Mouse (Mus musculus) stomach, embryonic 15.5 days (tissue): ENCODE data around the gene Aplp1. TPM values are rescaled to one million over a fixed set of nuclear protein-coding genes. Genes with fewer than 3 reads are reported as not detected.
A peak's percentile ranks its signal among the peaks of the same experiment; 100 is the strongest.

Source experiments
- ATAC-seq: fragments of 200-750 bp; cut with Nextera tagmentation; 2 replicates; pipeline ENCODE4 v1.8.0; 2017; ENCODE audit warnings: low read depth, moderate number of reproducible peaks, moderate TSS enrichment; ENCODE audit not compliant: insufficient read depth, low FRiP score
- H3K27ac ChIP-seq: fragments of 300-500 bp; sonication (generic); 2 replicates; pipeline ENCODE4 v1.5.1; 2015; ENCODE audit warnings: mild to moderate bottlenecking, inconsistent platforms
- H3K27me3 ChIP-seq: fragments of 300-500 bp; sonication (generic); replicated peaks from 2 replicates; pipeline ENCODE4 v1.6.1; 2015; ENCODE audit warnings: inconsistent platforms
- H3K36me3 ChIP-seq: fragments of 300-500 bp; sonication (generic); 2 replicates; pipeline ENCODE4 v1.6.1; 2015; ENCODE audit warnings: inconsistent platforms
- H3K4me1 ChIP-seq: fragments of 300-500 bp; sonication (generic); 2 replicates; pipeline ENCODE4 v1.6.1; 2015; ENCODE audit warnings: inconsistent platforms
- H3K4me2 ChIP-seq: fragments of 300-500 bp; sonication (generic); 2 replicates; pipeline ENCODE4 v1.6.1; 2015; ENCODE audit warnings: mild to moderate bottlenecking, inconsistent platforms
- H3K4me3 ChIP-seq: fragments of 300-500 bp; sonication (generic); replicated peaks from 2 replicates; pipeline ENCODE4 v1.5.1; 2015; ENCODE audit warnings: inconsistent platforms
- H3K9ac ChIP-seq: fragments of 300-500 bp; sonication (generic); 2 replicates; pipeline ENCODE4 v1.6.1; 2015; ENCODE audit warnings: inconsistent platforms
- H3K9me3 ChIP-seq: fragments of 300-500 bp; sonication (generic); 2 replicates; pipeline ENCODE4 v1.6.1; 2016; ENCODE audit warnings: inconsistent platforms
- WGBS: fragments of 180-500 bp; shearing (Covaris S2); methylation state at CpG from one replicate; pipeline ENCODE4 v1.1.7; 2015; 5-methylcytosine and 5-hydroxymethylcytosine counted together
- polyA plus RNA-seq: library from polyadenylated mRNA; unstranded; fragments of >200 nt; fragmentation: Nextera tagmentation; extraction: Ambion mirVana; gene quantifications from 2 replicates; pipeline ENCODE4 v1.2.1, GENCODE M21; 2015

Gene Aplp1
- polyA plus RNA-seq, 1 experiment from 2014 or later = 38.6 TPM

GRCm38 (mm10) chr7:30463996-30464395, 18.7 kb upstream of the Aplp1 start:
- Histone ChIP-seq H3K27me3 (peaks cover 82% of the 10 kb centered on the region), H3K4me2 (no peak overlapping the region), H3K4me1 (no peaks in the 10 kb centered on the region), H3K36me3 (no peaks in the 10 kb centered on the region), H3K4me3 (no peak overlapping the region), H3K27ac (no peak overlapping the region), H3K9ac (no peak overlapping the region), H3K9me3 (no peaks in the 10 kb centered on the region)
- no peak for ATAC-seq
- 22% methylated on average over 4 of the region's 4 CpGs for WGBS

- Histone ChIP-seq H3K4me1 (no peaks in the 10 kb centered on the region), H3K9me3 (no peaks in the 10 kb centered on the region), H3K36me3 (no peaks in the 10 kb centered on the region), H3K9ac (no peak overlapping the region), H3K4me2 (no peak overlapping the region), H3K4me3 (no peak overlapping the region), H3K27ac (no peak overlapping the region), H3K27me3 (peaks cover 87% of the 10 kb centered on the region)
- WGBS = 41% methylated on average over 7 of the region's 7 CpGs
- no peak for ATAC-seq
Measured at GRCm38 (mm10) chr7:30463568-30463967, 18.2 kb upstream of the Aplp1 start.

- Histone ChIP-seq H3K9ac (no peak overlapping the region), H3K4me1 (peaks cover 17% of the 10 kb centered on the region), H3K4me3 (no peak overlapping the region), H3K9me3 (no peaks in the 10 kb centered on the region), H3K27ac (no peak overlapping the region), H3K27me3 (peaks cover 95% of the 10 kb centered on the region), H3K4me2 (no peak overlapping the region), H3K36me3 (no peaks in the 10 kb centered on the region)
- no peak for ATAC-seq
- WGBS = 33% methylated on average over 6 of the region's 6 CpGs
Measured at GRCm38 (mm10) chr7:30459484-30459883, 14.1 kb upstream of the Aplp1 start.

- Histone ChIP-seq H3K36me3 (no peaks in the 10 kb centered on the region), H3K27me3 (peaks cover 97% of the 10 kb centered on the region), H3K4me3 (peak within 1 kb of the TSS; percentile 24), H3K27ac (peak within 1 kb of the TSS; percentile 48), H3K4me2 (peak within 1 kb of the TSS; percentile 46), H3K9ac (no peak within 1 kb of the TSS), H3K9me3 (no peaks in the 10 kb centered on the region), H3K4me1 (peaks cover 25% of the 10 kb centered on the region)
- WGBS = 2% methylated on average over 16 of the region's 16 CpGs
- ATAC-seq = peak; percentile 76; the same call in 1 of the 2 replicates
Measured at GRCm38 (mm10) chr7:30457629-30458330, 12.4 kb upstream of the Aplp1 start, which contains the start of the genes Kirrel2 and Nphs1. Gene Kirrel2 (minus strand): TSS chr7:30457690. Gene Nphs1 (plus strand): TSS chr7:30458315.

GRCm38 (mm10) chr7:30456911-30457628, 11.7 kb upstream of the Aplp1 start:
- ATAC-seq = peak; percentile 52; the same call in 1 of the 2 replicates
- peak overlapping the region; percentile 24 for H3K4me3 ChIP-seq

GRCm38 (mm10) chr7:30456487-30456886, 11.2 kb upstream of the Aplp1 start:
- Histone ChIP-seq H3K4me1 (peaks cover 25% of the 10 kb centered on the region), H3K4me2 (peak overlapping the region; percentile 46), H3K4me3 (peak overlapping the region; percentile 24), H3K27me3 (peaks cover 89% of the 10 kb centered on the region), H3K36me3 (no peaks in the 10 kb centered on the region), H3K27ac (no peak overlapping the region), H3K9me3 (no peaks in the 10 kb centered on the region), H3K9ac (no peak overlapping the region)
- ATAC-seq = no peak
- 2% methylated on average over 9 of the region's 9 CpGs for WGBS

More at GRCm38 (mm10) chr7:30456911-30457628, 11.7 kb upstream of the Aplp1 start:
- peak overlapping the region; percentile 46 for H3K4me2 ChIP-seq
- WGBS = 1% methylated on average over 31 of the region's 31 CpGs
- H3K36me3 ChIP-seq = no peaks in the 10 kb centered on the region
- no peaks in the 10 kb centered on the region for H3K9me3 ChIP-seq
- peaks cover 95% of the 10 kb centered on the region for H3K27me3 ChIP-seq
- H3K9ac ChIP-seq = no peak overlapping the region
- H3K4me1 ChIP-seq = peaks cover 25% of the 10 kb centered on the region
- peak overlapping the region; percentile 18; the same call in 1 of the 2 replicates for H3K27ac ChIP-seq

GRCm38 (mm10) chr7:30454259-30454658, 8.9 kb upstream of the Aplp1 start:
- H3K9me3 ChIP-seq = no peaks in the 10 kb centered on the region
- H3K4me3 ChIP-seq = no peak overlapping the region
- WGBS = 12% methylated on average over 6 of the region's 6 CpGs
- H3K4me1 ChIP-seq = peaks cover 25% of the 10 kb centered on the region
- no peaks in the 10 kb centered on the region for H3K36me3 ChIP-seq
- no peak overlapping the region for H3K27ac ChIP-seq
- peaks cover 71% of the 10 kb centered on the region for H3K27me3 ChIP-seq
- no peak overlapping the region for H3K9ac ChIP-seq
- no peak for ATAC-seq
- H3K4me2 ChIP-seq = peak overlapping the region; percentile 46

- ATAC-seq = 0 out of 2 replicates have a peak, but pooled peaks have one; percentile 40
- under 1% methylated on average over 25 of the region's 25 CpGs for WGBS
- Histone ChIP-seq H3K4me2 (peak overlapping the region; percentile 46), H3K9me3 (no peaks in the 10 kb centered on the region), H3K36me3 (no peaks in the 10 kb centered on the region), H3K27ac (no peak overlapping the region), H3K9ac (no peak overlapping the region), H3K4me3 (no peak overlapping the region), H3K4me1 (peaks cover 25% of the 10 kb centered on the region), H3K27me3 (peaks cover 66% of the 10 kb centered on the region)
Measured at GRCm38 (mm10) chr7:30453766-30454165, 8.4 kb upstream of the Aplp1 start.

- WGBS = 23% methylated on average over 25 of the region's 25 CpGs
- no peak for ATAC-seq
Measured at GRCm38 (mm10) chr7:30453327-30453726, 8.0 kb upstream of the Aplp1 start.

GRCm38 (mm10) chr7:30450241-30450640, 4.9 kb upstream of the Aplp1 start:
- Histone ChIP-seq H3K4me1 (peaks cover 9% of the 10 kb centered on the region; the same call in 1 of the 2 replicates), H3K9ac (no peak overlapping the region), H3K27me3 (peaks cover 38% of the 10 kb centered on the region), H3K4me3 (no peak overlapping the region), H3K4me2 (no peak overlapping the region), H3K27ac (no peak overlapping the region), H3K36me3 (no peaks in the 10 kb centered on the region), H3K9me3 (no peaks in the 10 kb centered on the region)
- no peak for ATAC-seq
- WGBS = 73% methylated on average over 7 of the region's 7 CpGs

More at GRCm38 (mm10) chr7:30453327-30453726, 8.0 kb upstream of the Aplp1 start:
- H3K4me3 ChIP-seq = no peak overlapping the region
- no peaks in the 10 kb centered on the region for H3K36me3 ChIP-seq
- no peak overlapping the region for H3K27ac ChIP-seq
- H3K9me3 ChIP-seq = no peaks in the 10 kb centered on the region
- peaks cover 62% of the 10 kb centered on the region for H3K27me3 ChIP-seq
- peaks cover 25% of the 10 kb centered on the region for H3K4me1 ChIP-seq
- no peak overlapping the region for H3K9ac ChIP-seq
- peak overlapping the region; percentile 46; the same call in 1 of the 2 replicates for H3K4me2 ChIP-seq

- Histone ChIP-seq H3K4me3 (peak overlapping the region; percentile 65), H3K9me3 (no peaks in the 10 kb centered on the region), H3K9ac (0 out of 2 replicates have a peak overlapping the region, but pooled peaks have one; percentile 9), H3K4me1 (peaks cover 13% of the 10 kb centered on the region), H3K36me3 (no peaks in the 10 kb centered on the region), H3K4me2 (peak overlapping the region; percentile 95), H3K27ac (no peak overlapping the region), H3K27me3 (peaks cover 20% of the 10 kb centered on the region; the same call in 1 of the 2 replicates)
- ATAC-seq = peak; percentile 45; the same call in 1 of the 2 replicates
- WGBS = under 1% methylated on average over 38 of the region's 38 CpGs
Measured at GRCm38 (mm10) chr7:30444154-30444970, 973 bp downstream of the Aplp1 start.
